Mouse (Mus musculus): Measurements from ENCODE around the gene Fn1. TPM values are rescaled to one million over a fixed set of nuclear protein-coding genes. Genes with fewer than 3 reads are reported as not detected.

The Fn1 gene
- polyA plus RNA-seq, 1 experiment = 3,197 TPM

GRCm38 (mm10) chr1:71614545-71615246, 38.3 kb downstream of the Fn1 start:
- Histone ChIP-seq H3K4me1 (ENCODE audit: control insufficient read depth, insufficient read depth, low read length) (no peaks in the 10 kb centered on the region), H3K27ac (ENCODE audit: insufficient read depth, low read length) (no peak overlapping the region), H3K4me3 (ENCODE audit: insufficient read depth, low read length) (no peak overlapping the region)
- TF ChIP-seq CTCF (IDR thresholded peaks at IDR 0.05; ENCODE audit: borderline replicate concordance, insufficient read depth, low read length) = no peak
- no peak for TF ChIP-seq POLR2A (IDR thresholded peaks at IDR 0.05; ENCODE audit: low read depth, low read length)

GRCm38 (mm10) chr1:71612256-71612655, 40.7 kb downstream of the Fn1 start:
- no peak overlapping the region for H3K4me3 ChIP-seq (ENCODE audit: insufficient read depth, low read length)
- no peak for TF ChIP-seq POLR2A (IDR thresholded peaks at IDR 0.05; ENCODE audit: low read depth, low read length)
- no peak for TF ChIP-seq CTCF (IDR thresholded peaks at IDR 0.05; ENCODE audit: borderline replicate concordance, insufficient read depth, low read length)
- H3K4me1 ChIP-seq (ENCODE audit: control insufficient read depth, insufficient read depth, low read length) = no peaks in the 10 kb centered on the region
- H3K27ac ChIP-seq (ENCODE audit: insufficient read depth, low read length) = no peak overlapping the region

- H3K4me3 ChIP-seq (ENCODE audit: insufficient read depth, low read length) = no peak overlapping the region
- H3K27ac ChIP-seq (ENCODE audit: insufficient read depth, low read length) = no peak overlapping the region
- no peak for TF ChIP-seq CTCF (IDR thresholded peaks at IDR 0.05; ENCODE audit: borderline replicate concordance, insufficient read depth, low read length)
- TF ChIP-seq POLR2A (IDR thresholded peaks at IDR 0.05; ENCODE audit: low read depth, low read length) = no peak
- no peaks in the 10 kb centered on the region for H3K4me1 ChIP-seq (ENCODE audit: control insufficient read depth, insufficient read depth, low read length)
Measured at GRCm38 (mm10) chr1:71609916-71610315, 43.1 kb downstream of the Fn1 start.

- TF ChIP-seq POLR2A (IDR thresholded peaks at IDR 0.05; ENCODE audit: low read depth, low read length) (no peak), CTCF (IDR thresholded peaks at IDR 0.05; ENCODE audit: borderline replicate concordance, insufficient read depth, low read length) (no peak)
- no peak overlapping the region for H3K27ac ChIP-seq (ENCODE audit: insufficient read depth, low read length)
- no peaks in the 10 kb centered on the region for H3K4me1 ChIP-seq (ENCODE audit: control insufficient read depth, insufficient read depth, low read length)
- no peak overlapping the region for H3K4me3 ChIP-seq (ENCODE audit: insufficient read depth, low read length)
Measured at GRCm38 (mm10) chr1:71609057-71609775, 43.8 kb downstream of the Fn1 start.

GRCm38 (mm10) chr1:71606600-71607325, 46.2 kb downstream of the Fn1 start:
- Histone ChIP-seq H3K4me3 (ENCODE audit: insufficient read depth, low read length) (no peak overlapping the region), H3K27ac (ENCODE audit: insufficient read depth, low read length) (no peak overlapping the region), H3K4me1 (ENCODE audit: control insufficient read depth, insufficient read depth, low read length) (no peaks in the 10 kb centered on the region)
- no peak for TF ChIP-seq CTCF (IDR thresholded peaks at IDR 0.05; ENCODE audit: borderline replicate concordance, insufficient read depth, low read length)
- TF ChIP-seq POLR2A (IDR thresholded peaks at IDR 0.05; ENCODE audit: low read depth, low read length) = no peak

DNA sequence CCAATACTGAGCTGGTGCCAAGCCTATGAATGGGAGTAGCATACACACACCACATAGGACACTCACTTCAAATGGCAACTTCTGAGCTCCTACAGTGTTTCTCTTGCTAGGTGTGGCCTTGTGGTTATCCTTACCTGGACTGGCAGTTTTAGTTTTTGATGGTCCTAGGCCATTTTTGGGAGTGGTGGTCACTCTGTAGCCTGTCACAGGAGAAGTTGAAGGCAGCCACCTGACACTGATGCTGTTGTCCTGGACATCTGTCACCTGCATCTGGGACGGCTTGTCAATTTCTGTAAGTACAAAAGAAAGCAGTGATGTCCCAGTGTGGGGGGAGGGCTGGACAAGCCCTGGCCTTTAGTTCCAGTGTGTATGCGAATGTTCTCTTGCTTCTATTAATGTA, 47.2 kb downstream of the Fn1 start:
- Histone ChIP-seq H3K4me1 (ENCODE audit: control insufficient read depth, insufficient read depth, low read length) (no peaks in the 10 kb centered on the region), H3K27ac (ENCODE audit: insufficient read depth, low read length) (no peak overlapping the region), H3K4me3 (ENCODE audit: insufficient read depth, low read length) (no peak overlapping the region)
- no peak for TF ChIP-seq CTCF (IDR thresholded peaks at IDR 0.05; ENCODE audit: borderline replicate concordance, insufficient read depth, low read length)

DNA sequence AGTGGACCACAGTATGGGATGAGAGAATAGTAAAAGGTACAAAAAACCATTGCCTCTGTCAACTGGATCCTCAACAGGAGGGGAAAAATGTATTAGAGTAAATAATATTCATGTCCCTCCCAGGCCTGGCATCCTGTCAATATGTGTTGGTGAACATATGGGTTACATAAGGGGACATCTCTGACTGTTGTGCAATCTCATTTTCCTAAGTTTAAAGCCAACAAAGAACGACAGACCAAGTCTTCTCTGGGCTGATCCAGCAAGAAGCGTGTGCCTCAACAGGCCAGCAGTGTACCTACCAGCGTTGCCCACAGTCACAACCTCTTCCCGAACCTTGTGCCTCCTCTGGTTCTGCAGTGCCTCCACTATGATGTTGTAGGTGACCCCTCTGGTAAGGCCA, 57.6 kb downstream of the Fn1 start:
- H3K27ac ChIP-seq (ENCODE audit: insufficient read depth, low read length) = no peak overlapping the region
- H3K4me3 ChIP-seq (ENCODE audit: insufficient read depth, low read length) = no peak overlapping the region
- TF ChIP-seq POLR2A (IDR thresholded peaks at IDR 0.05; ENCODE audit: low read depth, low read length) (no peak), CTCF (IDR thresholded peaks at IDR 0.05; ENCODE audit: borderline replicate concordance, insufficient read depth, low read length) (no peak)
- no peaks in the 10 kb centered on the region for H3K4me1 ChIP-seq (ENCODE audit: control insufficient read depth, insufficient read depth, low read length)

- no peaks in the 10 kb centered on the region for H3K4me1 ChIP-seq (ENCODE audit: control insufficient read depth, insufficient read depth, low read length)
- H3K27ac ChIP-seq (ENCODE audit: insufficient read depth, low read length) = no peak overlapping the region
- TF ChIP-seq CTCF (IDR thresholded peaks at IDR 0.05; ENCODE audit: borderline replicate concordance, insufficient read depth, low read length) (no peak), POLR2A (IDR thresholded peaks at IDR 0.05; ENCODE audit: low read depth, low read length) (no peak)
- no peak overlapping the region for H3K4me3 ChIP-seq (ENCODE audit: insufficient read depth, low read length)
Measured at GRCm38 (mm10) chr1:71594268-71594667, 58.7 kb downstream of the Fn1 start.

DNA sequence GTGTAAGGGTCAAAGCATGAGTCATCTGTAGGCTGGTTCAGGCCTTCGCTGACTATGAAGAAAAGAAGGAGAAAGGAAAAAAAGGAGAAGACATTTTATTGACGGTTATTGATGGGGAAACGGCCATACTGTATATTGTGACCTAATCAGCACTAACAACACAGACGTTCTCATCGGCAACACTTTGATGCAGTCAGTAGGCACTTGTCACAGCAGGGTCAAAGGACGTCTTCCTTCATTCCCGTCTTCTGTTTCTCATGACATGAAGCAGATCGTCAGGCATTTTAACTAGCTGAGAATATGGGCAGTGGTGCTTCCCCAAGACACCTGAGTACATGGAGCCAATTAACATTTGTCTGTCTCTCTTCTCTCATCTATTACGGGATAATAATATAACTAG, 59.8 kb downstream of the Fn1 start:
- Histone ChIP-seq H3K4me1 (ENCODE audit: control insufficient read depth, insufficient read depth, low read length) (no peaks in the 10 kb centered on the region), H3K27ac (ENCODE audit: insufficient read depth, low read length) (no peak overlapping the region), H3K4me3 (ENCODE audit: insufficient read depth, low read length) (no peak overlapping the region)
- no peak for TF ChIP-seq CTCF (IDR thresholded peaks at IDR 0.05; ENCODE audit: borderline replicate concordance, insufficient read depth, low read length)
- no peak for TF ChIP-seq POLR2A (IDR thresholded peaks at IDR 0.05; ENCODE audit: low read depth, low read length)

DNA sequence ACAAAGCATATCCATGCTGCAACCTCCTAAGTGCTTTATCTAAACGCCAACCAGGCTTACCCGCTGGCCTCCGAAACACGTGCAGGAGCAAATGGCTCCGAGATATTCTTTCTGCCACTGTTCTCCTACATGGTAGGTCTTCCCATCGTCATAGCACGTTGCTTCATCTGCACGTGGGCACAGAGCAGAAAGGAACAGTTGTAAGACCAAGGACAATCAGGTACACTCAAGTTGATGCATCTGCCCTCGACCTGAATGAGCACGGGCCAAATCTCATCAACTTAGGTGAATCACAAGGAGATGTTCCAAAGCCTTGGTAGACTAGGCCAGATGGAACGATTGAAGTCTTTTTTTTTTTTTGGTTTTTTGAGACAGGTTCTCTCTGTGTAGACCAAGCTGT, 63.0 kb downstream of the Fn1 start:
- Histone ChIP-seq H3K4me1 (ENCODE audit: control insufficient read depth, insufficient read depth, low read length) (no peaks in the 10 kb centered on the region), H3K4me3 (ENCODE audit: insufficient read depth, low read length) (no peak overlapping the region), H3K27ac (ENCODE audit: insufficient read depth, low read length) (no peak overlapping the region)
- no peak for TF ChIP-seq POLR2A (IDR thresholded peaks at IDR 0.05; ENCODE audit: low read depth, low read length)
- TF ChIP-seq CTCF (IDR thresholded peaks at IDR 0.05; ENCODE audit: borderline replicate concordance, insufficient read depth, low read length) = no peak
